Mouse (Mus musculus): ENCODE data around the gene Abcg2. TPM values are rescaled to one million over a fixed set of nuclear protein-coding genes. Genes with fewer than 3 reads are reported as not detected.
A peak's percentile ranks its signal among the peaks of the same experiment; 100 is the strongest.

Gene Abcg2
- polyA plus RNA-seq, 1 experiment from 2014 or later, result 41.7 TPM

- H3K4me1 ChIP-seq (replicated peaks), result peaks cover 10% of the 10 kb centered on the region; the same call in 1 of the 2 replicates
- H3K4me3 ChIP-seq, result peak overlapping the region; percentile 60
- H3K9me3 ChIP-seq, result no peaks in the 10 kb centered on the region
- no peaks in the 10 kb centered on the region for H3K36me3 ChIP-seq
- H3K27me3 ChIP-seq, result no peaks in the 10 kb centered on the region
- peak overlapping the region; percentile 74 for H3K9ac ChIP-seq
- under 1% methylated on average over 50 of the region's 50 CpGs for WGBS
- peak; percentile 99 for ATAC-seq (ENCODE audit: low read depth)
- peak overlapping the region; percentile 33 for H3K27ac ChIP-seq (replicated peaks)
- H3K4me2 ChIP-seq, result peak overlapping the region; percentile 88
Measured at GRCm38 (mm10) chr6:58640333-58641018, 56.2 kb downstream of the Abcg2 start.

DNA sequence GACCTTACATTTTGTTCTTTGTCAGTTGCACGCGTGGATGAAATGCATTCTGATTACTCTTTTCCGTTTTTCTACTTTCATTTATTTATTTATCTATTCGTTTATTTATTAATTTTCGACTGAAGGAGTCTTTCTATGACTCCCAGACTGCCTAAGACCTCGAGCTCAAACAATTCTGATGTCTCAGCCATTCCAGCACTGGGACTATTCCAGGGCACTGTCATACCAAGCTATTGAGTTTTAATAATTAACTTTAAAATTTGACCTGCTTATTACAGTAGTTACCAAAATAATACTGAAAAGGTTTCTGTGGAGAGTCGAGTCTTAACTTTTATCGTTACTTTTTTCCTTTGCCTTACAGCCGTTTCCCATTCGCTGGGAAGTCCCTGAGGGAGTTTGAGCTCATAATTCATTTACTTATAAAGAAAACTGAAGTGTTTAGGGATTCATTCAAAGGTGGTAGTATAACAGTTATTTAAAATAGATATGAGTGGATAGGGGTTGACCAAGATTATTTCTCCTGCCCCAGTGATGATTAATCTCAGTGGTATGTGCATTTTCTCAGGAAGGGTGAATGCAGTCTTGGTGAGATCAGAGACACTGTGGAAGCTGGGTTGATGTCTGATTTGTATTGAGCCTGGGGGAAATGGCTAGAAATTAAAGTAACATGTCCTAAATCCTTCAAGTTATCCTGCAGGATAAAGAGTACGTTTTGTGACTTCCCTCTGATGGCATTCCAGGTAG, 56.9 kb downstream of the Abcg2 start:
- Histone ChIP-seq H3K4me1 (replicated peaks) (peaks cover 10% of the 10 kb centered on the region; the same call in 1 of the 2 replicates), H3K27me3 (no peaks in the 10 kb centered on the region), H3K4me2 (peak overlapping the region; percentile 88), H3K27ac (replicated peaks) (no peak overlapping the region), H3K36me3 (no peaks in the 10 kb centered on the region), H3K4me3 (peak overlapping the region; percentile 60), H3K9ac (no peak overlapping the region), H3K9me3 (no peaks in the 10 kb centered on the region)
- 51% methylated on average over 11 of the region's 11 CpGs for WGBS
- no peak for ATAC-seq (ENCODE audit: low read depth)

- no peak overlapping the region for H3K9ac ChIP-seq
- H3K36me3 ChIP-seq, result no peaks in the 10 kb centered on the region
- no peak overlapping the region for H3K27ac ChIP-seq (replicated peaks)
- ATAC-seq (ENCODE audit: low read depth), result no peak
- peaks cover 10% of the 10 kb centered on the region; the same call in 1 of the 2 replicates for H3K4me1 ChIP-seq (replicated peaks)
- no peak overlapping the region for H3K4me2 ChIP-seq
- no peaks in the 10 kb centered on the region for H3K9me3 ChIP-seq
- no peak overlapping the region for H3K4me3 ChIP-seq
- no peaks in the 10 kb centered on the region for H3K27me3 ChIP-seq
- WGBS, result 82% methylated on average over 2 of the region's 2 CpGs
Measured at GRCm38 (mm10) chr6:58642191-58642590, 57.9 kb downstream of the Abcg2 start.

- Histone ChIP-seq H3K4me1 (replicated peaks) (peaks cover 10% of the 10 kb centered on the region; the same call in 1 of the 2 replicates), H3K27me3 (no peaks in the 10 kb centered on the region), H3K4me3 (no peak overlapping the region), H3K36me3 (no peaks in the 10 kb centered on the region), H3K9ac (no peak overlapping the region), H3K9me3 (no peaks in the 10 kb centered on the region), H3K4me2 (no peak overlapping the region), H3K27ac (replicated peaks) (no peak overlapping the region)
- 96% methylated on average over 2 of the region's 2 CpGs for WGBS
- no peak for ATAC-seq (ENCODE audit: low read depth)
Measured at GRCm38 (mm10) chr6:58644586-58644985, 60.3 kb downstream of the Abcg2 start.

- no peaks in the 10 kb centered on the region for H3K9me3 ChIP-seq
- ATAC-seq (ENCODE audit: low read depth), result no peak
- 83% methylated on average over 3 of the region's 3 CpGs for WGBS
- H3K36me3 ChIP-seq, result no peaks in the 10 kb centered on the region
- H3K4me1 ChIP-seq (replicated peaks), result no peaks in the 10 kb centered on the region
- H3K27ac ChIP-seq (replicated peaks), result no peak overlapping the region
- H3K4me2 ChIP-seq, result no peak overlapping the region
- no peaks in the 10 kb centered on the region for H3K27me3 ChIP-seq
- H3K4me3 ChIP-seq, result no peak overlapping the region
- no peak overlapping the region for H3K9ac ChIP-seq
Measured at GRCm38 (mm10) chr6:58648100-58648749, 63.9 kb downstream of the Abcg2 start.

GRCm38 (mm10) chr6:58650136-58650535, 65.8 kb downstream of the Abcg2 start:
- no peaks in the 10 kb centered on the region for H3K9me3 ChIP-seq
- ATAC-seq (ENCODE audit: low read depth), result no peak
- no peaks in the 10 kb centered on the region for H3K4me1 ChIP-seq (replicated peaks)
- H3K9ac ChIP-seq, result no peak overlapping the region
- no peaks in the 10 kb centered on the region for H3K27me3 ChIP-seq
- no peak overlapping the region for H3K4me3 ChIP-seq
- WGBS, result 92% methylated on average over 3 of the region's 3 CpGs
- no peak overlapping the region for H3K27ac ChIP-seq (replicated peaks)
- no peaks in the 10 kb centered on the region for H3K36me3 ChIP-seq
- H3K4me2 ChIP-seq, result no peak overlapping the region

DNA sequence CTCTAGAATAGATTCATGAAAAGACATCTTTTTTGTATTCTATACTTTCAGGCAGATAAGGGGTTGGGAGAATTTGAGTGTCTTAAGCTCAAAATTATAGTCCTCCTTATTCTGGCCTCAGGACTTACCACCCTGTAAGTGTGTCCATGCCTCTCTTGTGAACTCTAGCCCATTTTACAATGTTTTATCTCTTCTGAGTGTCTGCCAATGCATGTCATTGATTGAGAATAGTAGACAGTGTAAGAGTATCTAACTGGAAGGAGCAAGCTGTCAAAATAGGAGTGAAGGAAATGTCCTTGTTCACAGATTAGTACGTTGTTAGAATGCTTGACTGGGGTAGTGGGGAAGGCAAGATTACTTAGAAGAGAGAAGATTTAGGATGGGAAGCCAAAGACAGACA, 66.7 kb downstream of the Abcg2 start:
- Histone ChIP-seq H3K27ac (replicated peaks) (no peak overlapping the region), H3K9ac (no peak overlapping the region), H3K4me2 (no peak overlapping the region), H3K27me3 (no peaks in the 10 kb centered on the region), H3K4me1 (replicated peaks) (no peaks in the 10 kb centered on the region), H3K4me3 (no peak overlapping the region), H3K9me3 (no peaks in the 10 kb centered on the region), H3K36me3 (no peaks in the 10 kb centered on the region)
- 80% methylated on average over 1 of the region's 1 CpGs for WGBS
- ATAC-seq (ENCODE audit: low read depth), result no peak

- Histone ChIP-seq H3K27me3 (no peaks in the 10 kb centered on the region), H3K4me3 (no peak overlapping the region), H3K9me3 (no peaks in the 10 kb centered on the region), H3K36me3 (no peaks in the 10 kb centered on the region), H3K9ac (no peak overlapping the region), H3K4me1 (replicated peaks) (no peaks in the 10 kb centered on the region), H3K4me2 (no peak overlapping the region), H3K27ac (replicated peaks) (no peak overlapping the region)
- no peak for ATAC-seq (ENCODE audit: low read depth)
- WGBS, result 71% methylated on average over 3 of the region's 3 CpGs
Measured at GRCm38 (mm10) chr6:58660951-58661575, 76.7 kb downstream of the Abcg2 start.

DNA sequence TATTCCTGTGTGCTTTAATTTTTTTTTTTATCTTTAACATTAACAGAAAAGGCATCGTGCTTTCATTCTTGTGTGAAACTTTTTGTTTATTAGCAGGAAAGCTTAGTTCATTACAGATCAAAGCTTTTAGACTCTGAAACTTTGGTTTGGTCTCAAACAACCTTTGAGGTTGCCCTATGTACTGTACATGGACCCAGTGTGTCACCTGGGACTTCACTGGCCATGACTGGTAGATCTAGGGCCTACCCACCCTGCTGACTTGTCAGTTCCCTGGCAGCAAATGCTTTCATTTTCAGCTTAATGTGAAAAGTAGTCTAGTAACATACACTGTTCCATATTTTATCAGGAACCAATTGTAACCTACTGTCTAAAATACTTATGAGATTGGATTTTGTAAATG, 93.5 kb downstream of the Abcg2 start:
- WGBS, result 84% methylated on average over 1 of the region's 1 CpGs
- no peaks in the 10 kb centered on the region for H3K9me3 ChIP-seq
- H3K27me3 ChIP-seq, result no peaks in the 10 kb centered on the region
- H3K4me3 ChIP-seq, result no peak overlapping the region
- no peaks in the 10 kb centered on the region for H3K4me1 ChIP-seq (replicated peaks)
- no peak overlapping the region for H3K4me2 ChIP-seq
- ATAC-seq (ENCODE audit: low read depth), result no peak
- no peaks in the 10 kb centered on the region for H3K36me3 ChIP-seq
- no peak overlapping the region for H3K27ac ChIP-seq (replicated peaks)
- H3K9ac ChIP-seq, result no peak overlapping the region

- H3K27me3 ChIP-seq, result no peaks in the 10 kb centered on the region
- H3K9me3 ChIP-seq, result no peaks in the 10 kb centered on the region
- 95% methylated on average over 3 of the region's 3 CpGs for WGBS
- H3K4me2 ChIP-seq, result no peak overlapping the region
- no peak overlapping the region for H3K9ac ChIP-seq
- no peaks in the 10 kb centered on the region for H3K36me3 ChIP-seq
- H3K27ac ChIP-seq (replicated peaks), result no peak overlapping the region
- H3K4me3 ChIP-seq, result no peak overlapping the region
- no peaks in the 10 kb centered on the region for H3K4me1 ChIP-seq (replicated peaks)
- no peak for ATAC-seq (ENCODE audit: low read depth)
Measured at GRCm38 (mm10) chr6:58678530-58678929, 94.2 kb downstream of the Abcg2 start.

DNA sequence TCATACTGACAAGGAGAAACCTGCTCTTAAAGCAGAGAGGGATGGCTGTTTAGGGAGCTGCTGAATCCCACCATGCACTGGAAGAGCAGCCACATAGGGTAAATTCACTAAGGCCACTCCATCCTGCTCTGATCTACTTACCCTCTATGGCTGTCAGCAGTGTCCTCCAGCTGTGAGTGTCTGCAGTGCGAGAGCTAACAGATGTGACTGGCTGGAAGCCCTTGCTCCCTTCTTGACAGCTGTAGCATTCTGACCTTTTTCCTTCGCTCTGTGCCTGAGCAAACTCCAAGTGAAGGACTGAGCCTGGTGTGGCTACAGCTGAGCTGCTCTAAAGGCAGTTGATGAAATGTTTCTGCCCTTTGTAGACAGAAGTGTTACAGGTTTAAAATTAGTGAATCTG, 107.3 kb downstream of the Abcg2 start:
- H3K4me2 ChIP-seq, result no peak overlapping the region
- no peak overlapping the region for H3K27ac ChIP-seq (replicated peaks)
- ATAC-seq (ENCODE audit: low read depth), result no peak
- no peaks in the 10 kb centered on the region for H3K4me1 ChIP-seq (replicated peaks)
- no peaks in the 10 kb centered on the region for H3K36me3 ChIP-seq
- no peak overlapping the region for H3K9ac ChIP-seq
- 73% methylated on average over 2 of the region's 2 CpGs for WGBS
- no peak overlapping the region for H3K4me3 ChIP-seq
- H3K27me3 ChIP-seq, result no peaks in the 10 kb centered on the region
- no peaks in the 10 kb centered on the region for H3K9me3 ChIP-seq

DNA sequence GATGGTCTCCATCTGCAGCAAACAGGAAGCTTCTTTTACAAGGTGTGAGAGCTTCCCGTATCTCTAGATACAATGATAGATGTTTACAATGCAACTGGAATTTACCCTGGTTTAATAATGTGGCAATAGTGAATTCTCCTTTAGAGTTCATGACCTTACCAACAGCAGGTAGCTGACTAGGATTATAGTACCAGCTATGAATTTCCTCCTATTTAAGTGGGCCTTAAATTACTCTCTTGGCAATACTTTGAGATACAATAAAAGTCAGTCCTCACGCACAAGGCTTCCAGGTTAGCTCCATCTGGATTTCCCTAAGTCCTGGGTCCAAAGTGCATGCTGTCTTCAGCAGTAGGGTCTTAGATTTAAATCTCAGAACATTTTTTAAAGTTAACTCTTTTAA, 109.9 kb downstream of the Abcg2 start:
- ATAC-seq (ENCODE audit: low read depth), result no peak

More for the DNA sequence above, 109.9 kb downstream of the Abcg2 start:
- no peak overlapping the region for H3K4me2 ChIP-seq
- no peaks in the 10 kb centered on the region for H3K9me3 ChIP-seq
- H3K27me3 ChIP-seq, result no peaks in the 10 kb centered on the region
- H3K4me1 ChIP-seq (replicated peaks), result no peaks in the 10 kb centered on the region
- no peak overlapping the region for H3K4me3 ChIP-seq
- WGBS, result 57% methylated on average over 2 of the region's 2 CpGs
- H3K9ac ChIP-seq, result no peak overlapping the region
- H3K27ac ChIP-seq (replicated peaks), result no peak overlapping the region
- no peaks in the 10 kb centered on the region for H3K36me3 ChIP-seq
